Mouse (Mus musculus) lung, adult 2 months (tissue): ENCODE data around the gene Lrpap1.

Source experiments
- CTCF ChIP-seq: fragments of 200-500 bp; IDR thresholded peaks from 2 replicates; pipeline ENCODE4 v1.5.1; 2011; ENCODE audit warnings: mild to moderate bottlenecking, low read length, control low read depth; ENCODE audit not compliant: insufficient read depth
- POLR2A ChIP-seq: fragments of 200-500 bp; IDR thresholded peaks from 2 replicates; pipeline ENCODE4 v1.6.1; 2011; ENCODE audit warnings: low read depth, mild to moderate bottlenecking, control low read depth, low read length, borderline replicate concordance; ENCODE audit errors: extremely low read depth

DNA sequence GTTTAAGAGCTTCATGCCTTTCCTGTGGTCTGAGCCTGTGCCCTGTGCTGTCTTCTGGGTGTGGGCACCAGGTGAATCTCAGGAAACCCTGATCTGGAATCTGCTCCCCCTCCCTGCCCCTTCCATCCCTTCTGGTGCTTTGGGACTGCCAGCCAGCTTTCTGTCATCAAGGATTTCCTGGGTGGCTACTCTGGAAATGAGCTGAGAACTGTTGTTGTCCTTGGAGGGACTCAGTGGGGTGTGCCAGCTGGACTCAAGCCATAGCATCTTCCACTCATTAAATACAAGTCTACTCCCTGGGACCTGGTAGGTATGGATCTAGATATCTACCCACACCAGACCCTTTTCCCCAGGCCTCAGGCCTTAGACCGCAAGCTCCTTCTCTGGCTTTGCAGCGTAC, 12.9 kb upstream of the Lrpap1 start:
- TF ChIP-seq CTCF (no peak), POLR2A (no peak)
